Mouse (Mus musculus): Measurements from ENCODE around the gene Slc1a4.
A peak's percentile ranks its signal among the peaks of the same experiment; 100 is the strongest.

DNA sequence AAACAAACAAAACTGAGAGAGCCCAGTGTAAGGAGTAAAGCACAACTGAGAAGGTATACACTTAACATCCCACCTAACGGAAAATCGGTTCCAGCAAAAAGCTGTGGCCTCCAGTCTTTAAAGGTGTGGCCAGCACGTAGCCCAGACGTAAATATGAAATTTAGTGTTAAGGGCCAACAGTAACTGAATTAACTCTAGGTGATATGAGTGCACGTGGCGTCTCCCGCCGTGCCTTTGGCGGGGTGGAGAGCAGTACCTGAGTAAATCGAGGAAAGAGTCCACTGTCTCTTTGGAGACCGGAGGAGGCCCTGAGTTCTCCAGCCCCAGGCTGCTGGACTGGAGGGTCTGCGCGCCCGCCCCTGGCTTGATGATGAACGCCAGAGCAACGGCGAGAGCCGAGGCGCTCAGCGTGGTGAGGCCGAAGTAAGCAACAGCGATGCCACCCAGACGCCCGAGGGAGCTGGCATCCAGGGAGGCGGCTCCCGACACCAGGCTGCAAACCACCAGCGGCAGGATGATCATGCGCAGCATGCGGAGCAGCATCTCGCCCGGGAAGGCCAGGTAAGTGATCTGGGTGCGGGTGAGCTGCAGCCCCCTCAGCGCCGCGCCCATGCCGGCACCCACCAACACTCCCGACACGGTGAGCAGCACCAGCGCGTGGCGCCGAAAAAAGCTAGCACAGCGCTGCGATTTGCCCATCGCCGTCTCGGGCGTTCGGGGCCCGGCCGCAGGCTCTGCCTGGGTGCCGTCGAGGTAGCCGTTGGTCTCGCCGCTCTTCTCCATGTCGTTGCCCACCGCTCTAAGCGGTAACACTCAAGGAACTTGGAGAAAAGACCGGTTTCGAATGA lies 599 bp downstream of the Slc1a4 start:
- TF ChIP-seq E2F4 (IDR thresholded peaks at IDR 0.05; ENCODE audit: insufficient read depth) (no peak), MYOD1 (IDR thresholded peaks at IDR 0.05; ENCODE audit: control insufficient read depth in 1 of 3, insufficient read length in 2 of 3, low read depth in 2 of 3) (no peak), POLR2A (IDR thresholded peaks at IDR 0.05; ENCODE audit: insufficient read length, low read depth) (peak; percentile 30), MAX (IDR thresholded peaks at IDR 0.05; ENCODE audit: low read depth) (no peak)

All from myocyte (in vitro differentiated cells).